Mouse (Mus musculus) stomach, postnatal 0 days (tissue): Measurements from ENCODE around the gene Por.

ENCODE experiments used
- CTCF ChIP-seq: IDR thresholded peaks from 2 replicates; pipeline ENCODE4 v1.5.1; 2016; ENCODE audit warnings: antibody characterized with exemption, low read depth, mild to moderate bottlenecking, moderate library complexity
- EP300 ChIP-seq: optimal IDR thresholded peaks from 2 replicates; pipeline ENCODE3; 2016; ENCODE audit warnings: antibody characterized with exemption

DNA sequence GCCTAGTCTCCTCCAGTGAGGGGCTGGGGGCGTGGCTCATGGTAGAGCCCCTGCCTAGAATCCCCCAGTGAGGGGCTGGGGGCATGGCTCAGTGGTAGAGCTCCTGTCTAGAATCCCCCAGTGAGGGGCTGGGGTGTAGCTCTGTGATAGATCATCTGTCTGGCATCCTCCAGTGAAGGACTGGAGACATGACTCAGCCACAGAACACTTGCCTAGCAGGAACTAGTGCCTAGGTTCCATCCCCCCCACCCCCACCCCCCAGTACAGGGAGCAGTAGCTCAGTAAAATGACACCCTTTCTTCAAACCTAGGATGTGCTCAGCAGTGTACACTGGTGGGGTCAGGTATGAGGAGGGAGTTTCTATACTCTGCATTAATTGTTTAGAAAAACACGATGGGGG, 1.0 kb downstream of the Por start:
- no peak for TF ChIP-seq CTCF
- TF ChIP-seq EP300, result no peak
